Mouse (Mus musculus) kidney, postnatal 0 days (tissue): ENCODE measurements around the gene Myoz1. TPM values are rescaled to one million over a fixed set of nuclear protein-coding genes. Genes with fewer than 3 reads are reported as not detected.
A peak's percentile ranks its signal among the peaks of the same experiment; 100 is the strongest.

Experiments used
- ATAC-seq: fragments of 200-750 bp; cut with Nextera tagmentation; replicated peaks from 2 replicates; pipeline ENCODE4 v1.8.0; 2017; ENCODE audit warnings: low read depth, moderate number of reproducible peaks, moderate TSS enrichment, moderate library complexity; ENCODE audit not compliant: low FRiP score
- DNase-seq: peaks from one replicate; pipeline ENCODE4 v3.0.0-alpha.2; 2016; ENCODE audit warnings: low spot score
- H3K27ac ChIP-seq: fragments of 300-500 bp; sonication (generic); 2 replicates; pipeline ENCODE4 v1.5.1; 2014; ENCODE audit warnings: mild to moderate bottlenecking
- H3K27me3 ChIP-seq: fragments of 300-500 bp; sonication (generic); 2 replicates; pipeline ENCODE4 v1.6.1; 2014; ENCODE audit warnings: low read length, mixed read lengths; ENCODE audit not compliant: insufficient read depth
- H3K36me3 ChIP-seq: fragments of 300-500 bp; sonication (generic); 2 replicates; pipeline ENCODE4 v1.6.1; 2014; ENCODE audit warnings: low read length, mixed read lengths; ENCODE audit not compliant: insufficient read depth
- H3K4me1 ChIP-seq: fragments of 300-500 bp; sonication (generic); replicated peaks from 2 replicates; pipeline ENCODE4 v1.6.1; 2014; ENCODE audit warnings: antibody characterized with exemption, low read length, mixed read lengths; ENCODE audit not compliant: insufficient read depth
- H3K4me2 ChIP-seq: fragments of 300-500 bp; sonication (generic); 2 replicates; pipeline ENCODE4 v1.6.1; 2014; ENCODE audit warnings: mild to moderate bottlenecking, low read length, moderate library complexity, mixed read lengths
- H3K4me3 ChIP-seq: fragments of 300-500 bp; sonication (generic); replicated peaks from 2 replicates; pipeline ENCODE4 v1.5.1; 2014; ENCODE audit warnings: low read depth, low read length
- H3K9ac ChIP-seq: fragments of 300-500 bp; sonication (generic); 2 replicates; pipeline ENCODE4 v1.6.1; 2014; ENCODE audit warnings: low read depth, low read length
- H3K9me3 ChIP-seq: fragments of 300-500 bp; sonication (generic); replicated peaks from 2 replicates; pipeline ENCODE4 v1.6.1; 2016; ENCODE audit warnings: low read length, inconsistent platforms, mixed read lengths
- CTCF ChIP-seq: IDR thresholded peaks from 2 replicates; pipeline ENCODE4 v1.5.1; 2016; ENCODE audit warnings: antibody characterized with exemption, low read depth, mild to moderate bottlenecking, moderate library complexity
- WGBS: fragments of 180-500 bp; shearing (Covaris S2); extraction: QIAGEN DNeasy Blood & Tissue Kit; methylation state at CpG from one replicate; pipeline ENCODE4 v1.1.7; 2014; 5-methylcytosine and 5-hydroxymethylcytosine counted together
- polyA plus RNA-seq: library from polyadenylated mRNA; unstranded; fragments of >200 nt; fragmentation: Nextera tagmentation; extraction: Ambion mirVana; gene quantifications from 2 replicates; pipeline ENCODE4 v1.2.1, GENCODE M21; 2015

Gene Myoz1
- polyA plus RNA-seq, 1 experiment from 2014 or later: 1.8 TPM

DNA sequence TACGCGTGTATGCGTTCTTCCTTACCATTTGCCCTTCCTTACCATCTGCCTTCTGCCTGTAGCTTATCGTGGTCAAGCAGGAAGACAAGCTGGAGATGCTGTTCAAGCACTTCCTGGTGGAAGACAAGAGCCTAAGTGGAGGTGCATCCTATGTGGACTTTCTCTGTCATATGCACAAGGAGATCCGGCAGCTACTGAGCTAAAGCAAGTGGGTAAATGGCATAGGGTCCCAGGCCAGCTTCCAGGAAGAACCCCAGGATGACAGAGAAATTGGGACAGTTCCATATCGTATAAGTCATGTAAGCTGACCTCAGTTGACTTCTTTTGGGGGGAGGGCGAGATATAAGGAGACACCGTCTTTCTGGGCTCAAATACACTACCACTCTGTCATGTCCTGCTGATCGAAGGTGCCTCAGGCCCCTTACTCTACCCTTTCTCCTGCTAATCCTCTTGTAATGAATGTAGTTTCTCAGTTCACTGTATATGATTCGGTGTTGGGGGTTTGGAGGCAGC is 37.3 kb upstream of the Myoz1 start:
- no peak overlapping the region for H3K9ac ChIP-seq
- no peak for DNase-seq
- H3K4me2 ChIP-seq: no peak overlapping the region
- no peaks in the 10 kb centered on the region for H3K9me3 ChIP-seq
- ATAC-seq: no peak
- peaks cover 51% of the 10 kb centered on the region for H3K36me3 ChIP-seq
- H3K27ac ChIP-seq: no peak overlapping the region
- WGBS: 87% methylated on average over 10 of the region's 10 CpGs
- peaks cover 21% of the 10 kb centered on the region; the same call in 1 of the 2 replicates for H3K4me1 ChIP-seq
- H3K27me3 ChIP-seq: no peaks in the 10 kb centered on the region
- no peak for TF ChIP-seq CTCF
- H3K4me3 ChIP-seq: no peak overlapping the region

GRCm38 (mm10) chr14:20691772-20692171 is 35.4 kb upstream of the Myoz1 start:
- Histone ChIP-seq H3K9me3 (no peaks in the 10 kb centered on the region), H3K4me1 (peaks cover 15% of the 10 kb centered on the region; the same call in 1 of the 2 replicates), H3K27ac (no peak overlapping the region), H3K36me3 (peaks cover 67% of the 10 kb centered on the region), H3K4me2 (no peak overlapping the region), H3K27me3 (no peaks in the 10 kb centered on the region), H3K4me3 (no peak overlapping the region), H3K9ac (no peak overlapping the region)
- ATAC-seq (no peak), DNase-seq (no peak)
- TF ChIP-seq CTCF: no peak
- 89% methylated on average over 6 of the region's 6 CpGs for WGBS

DNA sequence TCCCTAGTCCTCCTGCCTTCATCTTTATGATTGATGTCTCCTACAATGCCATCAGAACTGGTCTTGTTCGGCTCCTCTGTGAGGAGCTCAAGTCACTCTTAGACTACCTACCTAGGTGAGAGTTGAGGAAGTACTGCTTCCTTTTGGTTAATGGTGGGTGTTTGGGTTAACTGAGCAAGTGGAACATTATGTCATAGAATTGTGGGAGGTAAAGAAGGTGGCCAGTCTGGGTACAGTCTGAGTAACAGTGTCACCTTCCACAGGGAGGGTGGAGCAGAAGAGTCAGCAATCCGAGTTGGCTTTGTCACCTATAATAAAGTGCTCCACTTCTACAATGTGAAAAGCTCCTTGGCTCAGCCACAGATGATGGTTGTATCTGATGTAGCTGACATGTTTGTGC is 32.7 kb upstream of the Myoz1 start:
- 0 out of 2 replicates have a peak, but pooled peaks cover 4% of the 10 kb centered on the region for H3K4me1 ChIP-seq

GRCm38 (mm10) chr14:20686576-20686975 is 30.2 kb upstream of the Myoz1 start:
- Histone ChIP-seq H3K4me3 (no peak overlapping the region), H3K9me3 (no peaks in the 10 kb centered on the region), H3K27me3 (no peaks in the 10 kb centered on the region), H3K27ac (no peak overlapping the region), H3K4me2 (no peak overlapping the region), H3K36me3 (peaks cover 93% of the 10 kb centered on the region), H3K4me1 (no peaks in the 10 kb centered on the region), H3K9ac (no peak overlapping the region)
- DNase-seq (no peak), ATAC-seq (no peak)
- no peak for TF ChIP-seq CTCF
- WGBS: 99% methylated on average over 3 of the region's 3 CpGs

More for the DNA sequence above, 32.7 kb upstream of the Myoz1 start:
- H3K27me3 ChIP-seq: no peaks in the 10 kb centered on the region
- DNase-seq: no peak
- peaks cover 92% of the 10 kb centered on the region for H3K36me3 ChIP-seq
- no peak overlapping the region for H3K4me3 ChIP-seq
- no peak for TF ChIP-seq CTCF
- no peak for ATAC-seq
- 79% methylated on average over 2 of the region's 2 CpGs for WGBS
- no peak overlapping the region for H3K9ac ChIP-seq
- no peak overlapping the region for H3K27ac ChIP-seq
- no peaks in the 10 kb centered on the region for H3K9me3 ChIP-seq
- no peak overlapping the region for H3K4me2 ChIP-seq

GRCm38 (mm10) chr14:20682498-20682897 is 26.2 kb upstream of the Myoz1 start:
- no peak overlapping the region for H3K27ac ChIP-seq
- H3K27me3 ChIP-seq: no peaks in the 10 kb centered on the region
- H3K4me2 ChIP-seq: no peak overlapping the region
- no peak overlapping the region for H3K9ac ChIP-seq
- H3K4me1 ChIP-seq: no peaks in the 10 kb centered on the region
- WGBS: 40% methylated on average over 3 of the region's 3 CpGs
- no peak for TF ChIP-seq CTCF
- H3K4me3 ChIP-seq: no peak overlapping the region
- DNase-seq (peak; percentile 22), ATAC-seq (peak; percentile 75)
- H3K36me3 ChIP-seq: peaks cover 83% of the 10 kb centered on the region
- H3K9me3 ChIP-seq: no peaks in the 10 kb centered on the region

DNA sequence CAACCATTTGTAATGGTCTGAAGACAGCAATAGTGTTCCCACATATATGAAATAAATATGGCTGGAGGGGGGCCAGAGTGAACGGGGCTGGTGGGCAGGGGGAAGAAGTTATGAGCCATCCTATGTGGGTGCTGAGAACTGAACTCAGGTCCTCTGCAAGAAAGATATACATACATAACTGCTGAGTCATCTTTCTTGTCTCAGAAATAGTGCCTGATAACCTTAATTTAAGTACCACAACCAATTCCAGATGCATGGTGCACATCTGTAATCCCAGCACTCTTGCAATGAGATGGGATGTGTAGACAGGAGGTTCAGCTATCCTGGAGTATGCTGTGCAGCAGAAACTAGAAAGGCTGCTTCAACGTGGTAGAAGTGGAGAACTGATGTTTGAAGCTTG is 25.4 kb upstream of the Myoz1 start:
- H3K36me3 ChIP-seq: peaks cover 81% of the 10 kb centered on the region
- no peak overlapping the region for H3K27ac ChIP-seq
- DNase-seq (no peak), ATAC-seq (no peak)
- H3K27me3 ChIP-seq: no peaks in the 10 kb centered on the region
- no peak overlapping the region for H3K9ac ChIP-seq
- H3K4me1 ChIP-seq: no peaks in the 10 kb centered on the region
- whole genome bisulfite sequencing: 88% methylated on average over 2 of the region's 2 CpGs
- no peak overlapping the region for H3K4me2 ChIP-seq
- no peak overlapping the region for H3K4me3 ChIP-seq
- H3K9me3 ChIP-seq: no peaks in the 10 kb centered on the region
- no peak for TF ChIP-seq CTCF

DNA sequence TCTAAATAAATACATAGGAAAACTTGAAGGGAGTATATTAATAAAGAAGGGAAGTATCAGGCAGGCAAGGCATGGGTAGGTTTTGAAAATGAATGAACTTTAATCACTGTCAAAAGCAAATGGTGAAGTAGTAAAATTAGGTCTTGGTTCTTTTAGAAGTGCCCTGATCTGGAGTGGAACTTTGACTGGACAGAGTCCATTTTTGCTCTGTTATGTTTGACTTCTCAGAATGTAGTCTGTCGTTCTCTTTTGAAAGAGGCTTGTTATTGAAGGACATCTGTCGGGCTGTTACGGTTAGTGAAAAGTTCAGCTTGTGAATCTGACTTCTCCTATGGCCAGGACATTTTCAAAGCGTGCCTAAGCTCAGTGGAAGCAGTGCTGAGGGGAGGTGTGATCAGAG is 21.6 kb upstream of the Myoz1 start:
- H3K9me3 ChIP-seq: no peaks in the 10 kb centered on the region
- no peak overlapping the region for H3K9ac ChIP-seq
- 94% methylated on average over 4 of the region's 4 CpGs for WGBS
- DNase-seq (no peak), ATAC-seq (no peak)
- 0 out of 2 replicates have a peak, but pooled peaks cover 6% of the 10 kb centered on the region for H3K4me1 ChIP-seq
- H3K4me3 ChIP-seq: no peak overlapping the region
- no peak overlapping the region for H3K27ac ChIP-seq
- no peak overlapping the region for H3K4me2 ChIP-seq
- H3K36me3 ChIP-seq: peaks cover 55% of the 10 kb centered on the region
- no peak for TF ChIP-seq CTCF
- no peaks in the 10 kb centered on the region for H3K27me3 ChIP-seq
